Mouse (Mus musculus): ENCODE data around the gene Mdm2. TPM values are rescaled to one million over a fixed set of nuclear protein-coding genes. Genes with fewer than 3 reads are reported as not detected.

The Mdm2 gene
- total RNA-seq, 2 experiments from 2014 or later, result 58.7 to 65.5 TPM

DNA sequence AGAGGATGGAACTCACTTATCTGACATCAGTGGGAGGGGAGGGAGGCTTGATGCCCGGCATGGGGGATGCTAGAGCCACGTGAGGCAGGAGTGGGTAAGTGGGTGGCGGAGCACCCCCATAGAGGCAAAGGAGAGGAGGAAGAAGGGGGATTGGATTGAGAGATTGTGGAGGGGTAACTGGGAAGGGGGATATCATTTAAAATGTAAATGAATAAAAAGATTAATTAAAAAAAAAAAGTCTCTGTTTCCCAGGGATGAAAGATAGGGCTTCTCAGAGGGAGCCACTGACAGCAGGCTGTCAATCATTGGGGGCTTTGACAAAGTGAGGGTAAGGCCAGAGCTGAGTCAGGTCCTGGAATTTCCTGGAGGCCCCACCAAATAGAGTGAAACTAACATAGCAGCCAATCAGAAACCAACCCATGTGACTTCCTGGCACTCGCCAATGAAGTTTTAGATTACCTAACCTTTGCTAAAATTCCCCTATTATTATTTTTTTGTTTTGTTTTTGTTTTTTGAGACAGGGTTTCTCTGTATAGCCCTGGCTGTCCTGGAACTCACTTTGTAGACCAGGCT is 4.5 kb upstream of the Mdm2 start:
- Histone ChIP-seq H3K4me3 (no peak overlapping the region), H3K27ac (no peak overlapping the region)
- DNase-seq (ENCODE audit: extremely low spot score in 1 of 2, low spot score in 2 of 2), result no peak
- TF ChIP-seq CTCF (IDR thresholded peaks at IDR 0.05), result no peak
- intact Hi-C loops (cut with DNase I), result no loop called here

DNA sequence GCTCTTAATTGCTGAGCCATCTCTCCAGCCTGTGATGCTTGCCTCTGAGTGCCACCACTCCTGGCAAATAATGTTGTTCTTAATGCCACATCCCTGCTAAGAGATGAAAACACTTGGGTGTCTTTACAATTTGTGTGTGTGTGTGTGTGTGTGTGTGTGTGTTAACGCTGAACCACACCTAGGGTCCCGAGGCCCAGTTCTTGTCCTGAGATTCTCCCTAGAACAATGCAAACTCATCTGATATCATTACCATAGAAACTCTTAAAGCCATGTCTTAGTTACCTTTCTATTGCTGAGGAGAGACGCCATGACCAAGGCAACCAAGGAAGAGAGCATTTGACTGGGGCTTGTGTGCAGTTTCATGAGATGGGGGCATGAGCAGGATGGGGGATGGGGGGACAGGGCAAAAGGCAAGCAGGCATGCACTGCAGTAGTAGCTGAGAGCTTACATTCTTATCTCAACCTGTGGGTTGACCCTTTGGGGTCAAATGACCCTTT is 3.5 kb upstream of the Mdm2 start:
- no peak for DNase-seq (ENCODE audit: extremely low spot score in 1 of 2, low spot score in 2 of 2)
- no peak overlapping the region for H3K4me3 ChIP-seq
- intact Hi-C loops (cut with DNase I), result no loop called here
- TF ChIP-seq CTCF (IDR thresholded peaks at IDR 0.05), result no peak
- H3K27ac ChIP-seq, result no peak overlapping the region

DNA sequence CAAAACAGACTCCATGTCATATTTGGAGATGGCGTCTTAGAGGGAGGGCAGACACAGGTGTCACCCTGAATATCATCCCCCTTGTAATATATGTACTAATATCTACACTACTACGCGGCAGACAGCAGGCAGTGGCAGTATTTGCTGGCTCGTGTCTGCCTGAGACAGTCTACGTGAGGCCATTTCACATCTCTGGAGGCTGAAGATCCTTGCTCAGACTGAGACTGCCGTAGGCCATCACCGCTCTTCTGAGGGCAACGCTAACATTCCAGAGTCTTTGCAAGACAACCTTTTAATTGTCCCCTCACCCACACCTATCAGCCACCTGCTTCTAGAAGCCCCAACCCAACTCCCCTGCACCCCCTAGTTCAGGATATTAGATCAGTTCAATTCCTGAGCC is 2.9 kb upstream of the Mdm2 start:
- no peak for TF ChIP-seq CTCF (IDR thresholded peaks at IDR 0.05)
- DNase-seq (ENCODE audit: extremely low spot score in 1 of 2, low spot score in 2 of 2), result no peak
- intact Hi-C loops (cut with DNase I), result no loop called here

DNA sequence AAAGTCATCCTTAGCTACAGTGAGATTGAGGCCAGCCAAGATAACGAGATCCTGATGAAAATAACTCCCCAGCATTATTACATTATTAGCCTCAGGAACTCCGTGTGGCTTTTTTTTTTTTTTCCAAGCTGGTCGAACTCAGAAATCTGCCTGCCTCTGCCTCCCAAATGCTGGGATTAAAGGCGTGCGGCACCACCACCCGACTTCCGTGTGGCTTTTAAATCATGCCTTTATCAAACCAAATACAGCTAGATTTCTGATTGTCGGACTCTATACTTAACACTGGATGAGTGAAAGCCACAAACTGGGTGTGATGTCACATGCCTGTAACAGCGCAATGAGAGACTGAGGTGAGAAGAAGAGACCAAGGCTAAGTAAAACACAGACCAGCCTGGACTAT is 2.3 kb upstream of the Mdm2 start:
- no peak for DNase-seq (ENCODE audit: extremely low spot score in 1 of 2, low spot score in 2 of 2)
- Histone ChIP-seq H3K27ac (no peak overlapping the region), H3K4me3 (no peak overlapping the region)
- no peak for TF ChIP-seq CTCF (IDR thresholded peaks at IDR 0.05)
- intact Hi-C loops (cut with DNase I), result no loop called here

More for the DNA sequence above, 2.9 kb upstream of the Mdm2 start:
- Histone ChIP-seq H3K4me3 (no peak overlapping the region), H3K27ac (no peak overlapping the region)

DNA sequence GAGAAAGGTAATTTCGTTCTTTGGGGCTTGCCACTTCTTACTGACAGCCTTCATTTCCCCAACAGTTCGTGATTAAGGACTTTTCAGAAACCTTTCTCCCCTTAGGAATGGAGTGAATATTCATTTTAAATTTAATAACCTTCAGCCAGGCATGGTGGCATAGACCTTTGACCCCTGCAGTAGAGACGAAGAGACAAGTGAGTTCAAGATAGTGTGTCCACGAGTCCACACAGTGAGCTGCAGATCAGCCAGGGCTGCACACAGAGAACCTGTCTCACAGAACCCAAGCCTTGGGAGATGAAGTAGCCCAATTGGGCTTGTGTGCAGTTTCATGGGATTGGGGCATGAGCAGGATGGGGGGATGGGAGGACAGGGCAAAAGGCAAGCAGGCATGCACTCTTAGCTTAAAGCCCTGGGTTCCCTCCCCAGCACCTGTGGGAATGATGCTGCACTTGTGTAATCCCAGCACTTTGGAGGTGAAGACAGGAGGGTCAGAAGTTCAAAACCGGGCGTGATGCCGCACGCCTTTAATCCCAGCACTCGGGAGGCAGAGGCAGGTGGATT is 1.7 kb upstream of the Mdm2 start:
- intact Hi-C loops (cut with DNase I), result no loop called here
- Histone ChIP-seq H3K27ac (no peak overlapping the region), H3K4me3 (no peak overlapping the region)
- TF ChIP-seq CTCF (IDR thresholded peaks at IDR 0.05), result no peak
- DNase-seq (ENCODE audit: extremely low spot score in 1 of 2, low spot score in 2 of 2), result no peak

DNA sequence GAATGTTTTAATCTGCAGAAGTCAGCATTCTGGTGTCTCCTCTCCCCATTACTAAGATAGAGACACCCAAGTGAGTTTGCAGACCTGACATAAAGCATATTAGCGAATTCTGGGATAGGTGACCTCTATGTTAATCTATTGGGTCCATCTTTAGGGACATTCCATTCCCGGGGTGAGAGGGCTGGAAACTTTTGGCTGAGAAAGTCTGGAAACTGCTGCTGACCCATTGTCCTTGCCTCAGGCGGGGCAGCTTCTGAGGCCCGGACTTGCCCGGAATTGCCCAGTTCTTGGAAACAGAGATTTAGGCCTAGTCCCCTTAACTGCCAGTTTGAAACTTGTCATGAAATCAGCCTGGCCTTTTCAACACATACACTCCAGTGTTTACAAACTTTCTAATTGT is 850 bp upstream of the Mdm2 start:
- TF ChIP-seq CTCF (IDR thresholded peaks at IDR 0.05), result no peak
- peak overlapping the region; percentile 100 for H3K4me3 ChIP-seq
- intact Hi-C loops (cut with DNase I), result loop anchor here (2.0 kb wide), 1 partner anchor 33 kb away; no protein-coding TSS in a partner anchor
- DNase-seq (ENCODE audit: extremely low spot score in 1 of 2, low spot score in 2 of 2), result no peak
- H3K27ac ChIP-seq, result peak overlapping the region; percentile 88; the same call in 1 of the 2 replicates

DNA sequence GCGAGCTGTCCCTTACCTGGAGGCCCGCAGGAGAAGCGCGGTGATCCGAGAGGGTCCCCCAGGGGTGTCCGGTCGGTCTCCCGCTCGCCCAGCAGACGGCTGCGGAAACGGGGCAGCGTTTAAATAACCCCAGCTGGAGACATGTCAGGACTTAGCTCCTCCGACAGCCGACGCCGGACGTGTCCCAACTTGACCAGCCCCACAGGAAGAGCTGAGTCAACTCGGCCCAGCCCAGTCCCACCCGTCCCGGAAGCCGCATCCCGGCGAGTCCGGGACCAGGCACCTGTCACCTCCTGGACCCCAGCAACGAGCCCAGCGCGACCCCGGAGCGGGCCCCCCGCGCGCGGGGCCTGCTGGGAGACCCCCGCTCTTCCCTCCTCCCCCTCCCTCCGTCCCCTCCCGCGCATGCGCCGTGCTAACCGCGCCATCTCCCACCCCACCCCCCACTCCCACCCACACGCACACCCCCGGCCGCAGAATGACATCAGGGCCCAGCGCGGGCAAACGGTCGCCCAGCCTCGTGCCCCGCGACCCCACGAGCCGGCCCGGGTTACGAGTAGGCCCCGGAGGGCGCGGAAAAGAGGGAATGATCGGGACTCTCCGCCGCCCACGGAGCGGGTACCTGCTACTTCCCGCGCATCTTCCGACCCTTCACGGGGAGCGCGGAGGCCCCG is 491 bp downstream of the Mdm2 start:
- TF ChIP-seq CTCF (IDR thresholded peaks at IDR 0.05), result no peak
- Histone ChIP-seq H3K27ac (peak overlapping the region; percentile 100), H3K4me3 (peak overlapping the region; percentile 100)
- intact Hi-C loops (cut with DNase I), result loop anchor here (2.0 kb wide), 1 partner anchor 35 kb away; no protein-coding TSS in a partner anchor
- DNase-seq (ENCODE audit: extremely low spot score in 1 of 2, low spot score in 2 of 2), result peak; percentile 65 to 69

DNA sequence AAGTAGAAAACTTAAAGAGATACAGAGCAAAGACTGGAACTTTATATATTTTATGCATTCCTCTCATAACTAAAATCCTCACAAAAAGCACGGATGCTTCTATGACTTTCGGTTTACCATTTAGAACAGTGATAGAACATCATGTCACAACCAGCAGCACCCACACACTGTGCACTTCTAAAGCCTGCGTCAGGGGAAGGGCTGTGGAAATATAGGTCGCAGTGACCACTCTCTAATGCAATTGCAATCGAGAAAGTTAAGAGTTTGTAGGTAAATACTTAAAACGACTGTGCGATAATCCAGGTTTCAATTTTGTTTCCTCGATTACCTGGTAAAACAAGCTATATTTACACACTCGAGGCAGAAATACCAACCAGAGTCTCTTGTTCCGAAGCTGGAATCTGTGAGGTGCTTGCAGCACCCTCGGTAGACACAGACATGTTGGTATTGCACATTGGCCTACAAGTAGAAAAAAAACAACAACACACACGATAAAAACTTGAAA is 1.2 kb downstream of the Mdm2 start:
- DNase-seq (ENCODE audit: extremely low spot score in 1 of 2, low spot score in 2 of 2), result no peak
- no peak for TF ChIP-seq CTCF (IDR thresholded peaks at IDR 0.05)
- H3K27ac ChIP-seq, result peak overlapping the region; percentile 100
- H3K4me3 ChIP-seq, result peak overlapping the region; percentile 100
- intact Hi-C loops (cut with DNase I), result no loop called here

DNA sequence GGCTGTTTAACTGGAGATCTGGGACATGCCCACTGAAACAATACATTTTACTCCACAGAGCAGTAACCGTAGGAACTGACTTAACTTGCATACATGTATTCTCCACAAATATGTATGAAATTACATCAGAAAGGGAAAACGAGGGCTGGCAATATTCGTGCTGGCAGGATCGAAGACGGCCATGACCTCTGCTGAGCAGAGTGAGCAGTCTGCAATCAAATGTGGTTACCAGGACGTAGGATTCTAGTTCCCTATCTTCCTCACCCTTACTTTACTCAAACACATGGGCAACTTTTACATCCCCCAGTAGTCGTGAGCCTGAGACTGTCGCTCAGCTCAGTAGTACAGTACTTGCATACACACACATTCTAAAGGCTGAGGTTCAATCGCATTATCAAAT is 1.7 kb downstream of the Mdm2 start:
- no peak overlapping the region for H3K27ac ChIP-seq
- peak overlapping the region; percentile 100 for H3K4me3 ChIP-seq
- no peak for DNase-seq (ENCODE audit: extremely low spot score in 1 of 2, low spot score in 2 of 2)
- TF ChIP-seq CTCF (IDR thresholded peaks at IDR 0.05), result no peak
- intact Hi-C loops (cut with DNase I), result no loop called here

DNA sequence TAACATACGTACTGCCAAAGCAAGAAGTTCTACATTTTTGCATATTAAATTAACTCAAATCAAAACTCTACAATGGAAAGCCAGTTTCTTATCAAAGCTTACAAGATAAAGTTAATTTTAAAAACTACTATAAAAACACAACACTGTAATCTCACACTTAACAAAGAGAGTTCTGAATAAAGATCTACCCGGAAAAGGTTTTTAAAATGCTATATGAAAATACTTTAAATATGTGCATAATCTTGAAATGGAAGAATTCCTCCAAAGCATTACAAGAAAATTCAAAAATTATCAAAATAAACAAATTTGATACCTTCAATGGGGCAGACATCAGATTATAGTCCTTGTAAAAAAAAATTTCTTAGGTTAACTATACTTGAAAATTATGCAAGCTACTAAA is 2.2 kb downstream of the Mdm2 start:
- DNase-seq (ENCODE audit: extremely low spot score in 1 of 2, low spot score in 2 of 2), result no peak
- peak overlapping the region; percentile 100 for H3K4me3 ChIP-seq
- intact Hi-C loops (cut with DNase I), result no loop called here
- no peak for TF ChIP-seq CTCF (IDR thresholded peaks at IDR 0.05)
- H3K27ac ChIP-seq, result no peak overlapping the region

DNA sequence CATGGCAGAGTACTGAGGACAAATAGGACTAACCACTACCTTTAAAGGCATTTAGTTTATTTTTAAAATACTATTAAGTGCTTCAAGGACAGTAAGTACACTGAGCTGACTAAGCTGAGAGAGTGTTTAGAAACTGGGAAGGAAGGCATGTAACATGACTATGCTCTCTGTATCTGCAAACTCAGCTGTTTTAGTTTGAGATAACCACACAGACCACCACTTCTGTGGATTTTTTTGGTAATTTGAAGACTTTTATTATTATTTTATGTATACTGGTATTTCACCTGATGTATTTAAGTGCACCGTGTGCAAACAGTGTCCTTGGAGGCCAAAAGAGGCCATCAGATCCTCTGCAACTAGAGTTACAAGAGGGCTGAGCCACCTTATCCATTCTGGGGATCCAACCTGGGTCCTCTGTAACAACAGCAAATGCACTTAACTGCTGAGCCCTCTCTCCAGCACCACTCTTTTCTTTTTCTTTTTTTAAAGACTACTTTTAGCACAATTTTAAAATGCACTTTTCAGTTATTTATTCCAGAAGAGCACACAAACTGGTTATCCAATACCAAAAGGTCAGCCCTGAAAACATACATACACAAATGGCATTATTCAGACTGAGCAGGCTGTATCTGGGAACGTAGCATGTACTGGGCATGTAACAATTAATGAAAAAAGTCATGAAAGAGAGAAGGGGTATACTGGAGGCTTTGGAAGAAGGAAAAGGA is 3.3 kb downstream of the Mdm2 start:
- TF ChIP-seq CTCF (IDR thresholded peaks at IDR 0.05), result no peak
- no peak for DNase-seq (ENCODE audit: extremely low spot score in 1 of 2, low spot score in 2 of 2)
- no peak overlapping the region for H3K4me3 ChIP-seq
- intact Hi-C loops (cut with DNase I), result no loop called here
- no peak overlapping the region; the same call in 1 of the 2 replicates for H3K27ac ChIP-seq

DNA sequence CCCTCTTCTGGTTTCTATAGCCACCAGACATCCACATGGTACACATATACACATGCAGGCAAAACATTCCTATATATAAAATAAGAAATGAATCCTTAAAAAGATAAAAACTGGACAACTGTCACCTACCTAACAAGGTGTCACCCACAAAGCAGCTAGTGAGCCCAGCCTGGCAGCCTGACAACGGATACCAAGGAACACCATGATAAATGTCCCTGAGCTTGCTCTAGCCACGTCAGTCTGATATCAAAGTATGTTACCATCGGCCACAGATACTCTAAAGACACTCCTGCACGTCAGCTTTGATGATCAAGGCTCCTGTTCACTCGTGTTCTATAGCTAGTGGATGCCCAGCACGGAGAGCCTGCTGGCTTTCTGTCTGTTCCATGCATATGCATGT is 4.1 kb downstream of the Mdm2 start:
- TF ChIP-seq CTCF (IDR thresholded peaks at IDR 0.05), result no peak
- no peak overlapping the region for H3K4me3 ChIP-seq
- intact Hi-C loops (cut with DNase I), result no loop called here
- DNase-seq (ENCODE audit: extremely low spot score in 1 of 2, low spot score in 2 of 2), result no peak
- H3K27ac ChIP-seq, result no peak overlapping the region
